Comparison of ENCODE assay signal across 10 mouse cellular contexts in the genomic region with DNA sequence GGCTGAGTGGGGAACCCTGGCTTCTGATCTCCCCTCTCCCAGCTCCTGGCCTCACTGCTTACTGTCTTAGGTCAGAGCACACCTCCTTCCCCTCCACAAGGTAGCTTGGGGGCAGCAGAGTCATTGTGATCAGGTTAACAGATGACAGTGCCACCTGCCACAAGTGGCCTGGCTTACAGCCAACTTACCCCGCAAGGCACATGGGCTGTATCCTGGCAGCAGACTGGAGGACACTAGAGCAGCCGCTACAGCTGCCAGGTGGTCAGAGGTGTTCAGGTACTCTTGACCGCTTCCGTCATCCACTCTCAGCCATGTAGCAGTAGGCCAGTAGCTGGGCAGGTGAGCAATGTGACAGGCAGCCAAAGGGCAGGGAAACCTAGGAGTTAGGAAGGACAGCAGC. TPM values are rescaled to one million over a fixed set of nuclear protein-coding genes. Genes with fewer than 3 reads are reported as not detected.
DNase-seq lines count a peak whose midpoint lies in the region; ATAC-seq lines count a peak whose summit lies in the region.
"Had no signal": no experiment of that assay in that cellular context is flagged by ENCODE, and none has a peak within 500 bp of the region (broad histone marks: within the 10 kb centered on the region; RNA-seq: fewer than 3 reads in every experiment).

No protein-coding gene starts in this region.

- no peak overlapping the region for H3K4me2 ChIP-seq in heart, embryonic 15.5 days
- H3K4me2 ChIP-seq: hindbrain, embryonic 13.5 days; limb, embryonic 15.5 days had no signal

- ATAC-seq in heart, embryonic 15.5 days (replicated peaks; ENCODE audit: insufficient number of reproducible peaks, insufficient read depth, low FRiP score, low read depth) = no peak

- H3K9ac ChIP-seq in heart, embryonic 15.5 days = no peak overlapping the region
- H3K9ac ChIP-seq: hindbrain, embryonic 13.5 days; limb, embryonic 15.5 days had no signal

- no peak for DNase-seq in heart, adult 9 months (ENCODE audit: low spot score in 2 of 2)
- DNase-seq in A20 (ENCODE audit: low read depth, low spot score) = peak; percentile 48
- peak; percentile 35 for DNase-seq in cerebellum, adult 8-10 months
- peak; percentile 73 for DNase-seq in lung, postnatal 14 days
- DNase-seq in layer of hippocampus, postnatal 14 days (ENCODE audit: low spot score in 2 of 2) = no peak
- no peak for DNase-seq in forebrain, embryonic 10.5 days (ENCODE audit: extremely low spot score, low spot score)
- no peak for DNase-seq in adrenal gland, postnatal 14 days

- peaks cover 86% of the 10 kb centered on the region for H3K4me1 ChIP-seq in heart, embryonic 15.5 days (replicated peaks)
- H3K4me1 ChIP-seq in forebrain, embryonic 10.5 days = peaks cover 71% of the 10 kb centered on the region

- no peaks in the 10 kb centered on the region for H3K27me3 ChIP-seq in heart, embryonic 15.5 days
- no peaks in the 10 kb centered on the region for H3K27me3 ChIP-seq in forebrain, embryonic 10.5 days (ENCODE audit: poor library complexity, severe bottlenecking)
- H3K27me3 ChIP-seq: hindbrain, embryonic 13.5 days; limb, embryonic 15.5 days had no signal

- H3K36me3 ChIP-seq in heart, embryonic 15.5 days = no peaks in the 10 kb centered on the region
- H3K36me3 ChIP-seq in forebrain, embryonic 10.5 days (replicated peaks) = peaks cover 8% of the 10 kb centered on the region; the same call in 1 of the 2 replicates
- H3K36me3 ChIP-seq: hindbrain, embryonic 13.5 days; limb, embryonic 15.5 days had no signal

- H3K27ac ChIP-seq in heart, embryonic 15.5 days = peak overlapping the region; percentile 94
- no peak overlapping the region for H3K27ac ChIP-seq in forebrain, embryonic 10.5 days
- H3K27ac ChIP-seq: hindbrain, embryonic 13.5 days; limb, embryonic 15.5 days had no signal

- no peaks in the 10 kb centered on the region for H3K9me3 ChIP-seq in heart, embryonic 15.5 days (replicated peaks)
- H3K9me3 ChIP-seq in forebrain, embryonic 10.5 days = no peaks in the 10 kb centered on the region
- H3K9me3 ChIP-seq: hindbrain, embryonic 13.5 days; limb, embryonic 15.5 days had no signal

- WGBS in heart, embryonic 15.5 days = 54% methylated on average over 4 of the region's 4 CpGs
- 95% methylated on average over 4 of the region's 4 CpGs for WGBS in forebrain, embryonic 10.5 days

- no peak overlapping the region for H3K4me3 ChIP-seq in heart, embryonic 15.5 days
- no peak overlapping the region for H3K4me3 ChIP-seq in forebrain, embryonic 10.5 days
- H3K4me3 ChIP-seq: hindbrain, embryonic 13.5 days; limb, embryonic 15.5 days had no signal

RNA-seq across cellular contexts. Expression of gene Nkd1, which starts 45.0 kb away (rescaled TPM):
- 14.6 and 19.5 TPM in 2 replicates for polyA plus RNA-seq in heart, embryonic 15.5 days (2015; fragmentation: Nextera tagmentation; extraction: Ambion mirVana)
- total RNA-seq in layer of hippocampus, postnatal 14 days (2021) = 10 to 100 TPM; 13.4 to 14.7 TPM
- polyA plus RNA-seq in forebrain, embryonic 10.5 days (2016; fragmentation: Nextera tagmentation; extraction: Ambion mirVana) = 47.2 and 48.5 TPM in 2 replicates
- 40.7 and 46.1 TPM in 2 replicates for total RNA-seq in adrenal gland, postnatal 14 days (2021)

Comparison
In these comparisons a context has a peak if more than half of its experiments do, and no peak if none do; other contexts are left out.
1. DNase-seq: peak in A20 (single experiment), cerebellum, adult 8-10 months (single experiment) and lung, postnatal 14 days (single experiment); none in heart, adult 9 months (0 of 2), layer of hippocampus, postnatal 14 days (0 of 2), forebrain, embryonic 10.5 days (single experiment) and adrenal gland, postnatal 14 days (single experiment).